Mouse (Mus musculus) CH12.LX (cell line): Measurements from ENCODE around the gene Runx3. TPM values are rescaled to one million over a fixed set of nuclear protein-coding genes. Genes with fewer than 3 reads are reported as not detected.
"Not testable (repeated sequence)": the region's sequence is repeated elsewhere in the genome, so short reads cannot be mapped to it uniquely, and the experiment has no call there.

Experiments
- DNase-seq: peaks from one replicate; pipeline ENCODE4 v3.0.0-alpha.2; 2013; ENCODE audit errors: extremely low read depth
- H3K27ac ChIP-seq: 2 replicates; pipeline ENCODE4 v1.5.1; 2012; ENCODE audit warnings: low read depth, mild to moderate bottlenecking, control low read depth, moderate library complexity; ENCODE audit not compliant: insufficient read depth
- H3K27me3 ChIP-seq: replicated peaks from 2 replicates; pipeline ENCODE3; 2012; ENCODE audit warnings: inconsistent platforms
- H3K36me3 ChIP-seq, 2 experiments: replicated peaks in 1 of 2; 2 replicates each; pipeline versions ENCODE3 to v1.6.1; 2012; ENCODE audit warnings: inconsistent platforms in 1 of 2, low read length in 1 of 2, mild to moderate bottlenecking in 1 of 2, mixed read lengths in 1 of 2, moderate library complexity in 1 of 2; ENCODE audit not compliant: control insufficient read depth in 1 of 2, insufficient read depth in 1 of 2
- H3K4me1 ChIP-seq, 2 experiments: 2 replicates each; pipeline ENCODE4 v1.6.1; 2012; ENCODE audit warnings: inconsistent platforms in 1 of 2, moderate library complexity in 1 of 2; ENCODE audit not compliant: insufficient read depth in 2 of 2, control insufficient read depth in 1 of 2
- H3K4me2 ChIP-seq: 2 replicates; pipeline ENCODE4 v1.6.1; 2012; ENCODE audit warnings: low read depth, mild to moderate bottlenecking, control low read depth; ENCODE audit not compliant: poor library complexity, insufficient read depth, severe bottlenecking
- H3K4me3 ChIP-seq, 3 experiments: fragments of 150-350 bp in 1 of 3; sonication (generic) in 1 of 3; replicated peaks in 1 of 3; 2 replicates each; pipeline versions ENCODE3 to v1.5.1; 2011 to 2012; ENCODE audit warnings: low read depth in 2 of 3, low read length in 2 of 3, mild to moderate bottlenecking in 2 of 3, moderate library complexity in 2 of 3, control low read depth in 1 of 3, improper control_type of control experiment in 1 of 3, inconsistent platforms in 1 of 3, mixed read lengths in 1 of 3; ENCODE audit not compliant: poor library complexity in 1 of 3
- H3K79me2 ChIP-seq: replicated peaks from 2 replicates; pipeline ENCODE4 v1.6.1; 2012; ENCODE audit warnings: mild to moderate bottlenecking, moderate library complexity; ENCODE audit not compliant: control insufficient read depth, poor library complexity, insufficient read depth, severe bottlenecking; ENCODE audit errors: extremely low read depth
- H3K9ac ChIP-seq: 2 replicates; pipeline ENCODE4 v1.6.1; 2012; ENCODE audit warnings: low read depth, mild to moderate bottlenecking, control low read depth, moderate library complexity; ENCODE audit not compliant: insufficient read depth
- H3K9me3 ChIP-seq: replicated peaks from 2 replicates; pipeline ENCODE3; 2012; ENCODE audit warnings: low read length, inconsistent platforms, mixed read lengths
- BHLHE40 ChIP-seq: IDR thresholded peaks from 2 replicates; pipeline ENCODE4 v1.6.1; 2011; ENCODE audit warnings: mild to moderate bottlenecking, low read depth, low read length, improper control_type of control experiment
- CHD1 ChIP-seq: IDR thresholded peaks from 2 replicates; pipeline ENCODE4 v1.6.1; 2012; ENCODE audit warnings: low read depth, low read length, improper control_type of control experiment, inconsistent platforms
- CHD2 ChIP-seq: IDR thresholded peaks from 2 replicates; pipeline ENCODE4 v1.6.1; 2011; ENCODE audit warnings: low read length, improper control_type of control experiment
- CTCF ChIP-seq, 2 experiments: IDR thresholded peaks in 1 of 2; conservative IDR thresholded peaks in 1 of 2; 2 replicates each; pipeline ENCODE4 v1.5.1; 2011 to 2012; ENCODE audit warnings: low read depth in 2 of 2, low read length in 2 of 2, improper control_type of control experiment in 1 of 2, inconsistent platforms in 1 of 2, mild to moderate bottlenecking in 1 of 2, moderate library complexity in 1 of 2
- E2F4 ChIP-seq: IDR thresholded peaks from 2 replicates; pipeline ENCODE4 v1.6.1; 2011; ENCODE audit warnings: low read depth, low read length, improper control_type of control experiment; ENCODE audit not compliant: insufficient replicate concordance
- ELF1 ChIP-seq: IDR thresholded peaks from 2 replicates; pipeline ENCODE4 v1.6.1; 2014; ENCODE audit warnings: low read depth, mild to moderate bottlenecking, inconsistent platforms, low read length, improper control_type of control experiment
- EP300 ChIP-seq: IDR thresholded peaks from 2 replicates; pipeline ENCODE4 v1.6.1; 2011; ENCODE audit warnings: low read length, improper control_type of control experiment
- ETS1 ChIP-seq: conservative IDR thresholded peaks from 2 replicates; pipeline ENCODE4 v1.6.1; 2012; ENCODE audit warnings: low read depth, mild to moderate bottlenecking, inconsistent platforms, low read length, improper control_type of control experiment, moderate library complexity
- GABPA ChIP-seq: IDR thresholded peaks from 2 replicates; pipeline ENCODE4 v1.6.1; 2012; ENCODE audit warnings: low read depth, low read length, improper control_type of control experiment, inconsistent platforms; ENCODE audit not compliant: insufficient replicate concordance
- HCFC1 ChIP-seq: IDR thresholded peaks from 2 replicates; pipeline ENCODE4 v1.6.1; 2012; ENCODE audit warnings: low read depth, mild to moderate bottlenecking, inconsistent platforms, low read length, improper control_type of control experiment
- IRF4 ChIP-seq: IDR thresholded peaks from 2 replicates; pipeline ENCODE4 v1.6.1; 2014; ENCODE audit warnings: low read depth, mild to moderate bottlenecking, inconsistent platforms, low read length, improper control_type of control experiment
- JUN ChIP-seq: IDR thresholded peaks from 2 replicates; pipeline ENCODE4 v1.6.1; 2011; ENCODE audit warnings: low read depth, mild to moderate bottlenecking, low read length, improper control_type of control experiment, moderate library complexity; ENCODE audit not compliant: insufficient read depth
- JUND ChIP-seq: conservative IDR thresholded peaks from 2 replicates; pipeline ENCODE4 v1.6.1; 2011; ENCODE audit warnings: low read depth, low read length, improper control_type of control experiment
- KAT2A ChIP-seq: IDR thresholded peaks from 2 replicates; pipeline ENCODE4 v1.6.1; 2012; ENCODE audit warnings: low read length, improper control_type of control experiment, inconsistent platforms; ENCODE audit not compliant: insufficient replicate concordance
- MAFK ChIP-seq: IDR thresholded peaks from 2 replicates; pipeline ENCODE4 v1.6.1; 2011; ENCODE audit warnings: low read length, improper control_type of control experiment; ENCODE audit not compliant: insufficient replicate concordance
- MAX ChIP-seq: IDR thresholded peaks from 2 replicates; pipeline ENCODE4 v1.6.1; 2011; ENCODE audit warnings: low read length, improper control_type of control experiment
- MAZ ChIP-seq: IDR thresholded peaks from 2 replicates; pipeline ENCODE4 v1.6.1; 2012; ENCODE audit warnings: low read depth, mild to moderate bottlenecking, inconsistent platforms, low read length, improper control_type of control experiment, moderate library complexity
- MEF2A ChIP-seq: IDR thresholded peaks from 2 replicates; pipeline ENCODE4 v1.6.1; 2014; ENCODE audit warnings: low read depth, mild to moderate bottlenecking, inconsistent platforms, low read length, improper control_type of control experiment, borderline replicate concordance
- MXI1 ChIP-seq: IDR thresholded peaks from 2 replicates; pipeline ENCODE4 v1.6.1; 2011; ENCODE audit warnings: mild to moderate bottlenecking, low read depth, low read length, improper control_type of control experiment
- MYC ChIP-seq: IDR thresholded peaks from 2 replicates; pipeline ENCODE4 v1.6.1; 2011; ENCODE audit warnings: low read depth, mild to moderate bottlenecking, improper control_type of control experiment, low read length
- NELFE ChIP-seq: IDR thresholded peaks from 2 replicates; pipeline ENCODE4 v1.6.1; 2011; ENCODE audit warnings: low read depth, low read length, improper control_type of control experiment
- NRF1 ChIP-seq: IDR thresholded peaks from 2 replicates; pipeline ENCODE4 v1.6.1; 2014; ENCODE audit warnings: low read depth, mild to moderate bottlenecking, inconsistent platforms, low read length, improper control_type of control experiment, moderate library complexity
- PAX5 ChIP-seq: IDR thresholded peaks from 2 replicates; pipeline ENCODE4 v1.6.1; 2012; ENCODE audit warnings: low read length, inconsistent platforms, mixed read lengths
- POLR2A ChIP-seq: IDR thresholded peaks from 2 replicates; pipeline ENCODE4 v1.6.1; 2011; ENCODE audit warnings: low read depth, mild to moderate bottlenecking, improper control_type of control experiment, low read length
- POLR2AphosphoS2 ChIP-seq: IDR thresholded peaks from 2 replicates; pipeline ENCODE4 v1.6.1; 2011; ENCODE audit warnings: low read depth, low read length, improper control_type of control experiment
- RAD21 ChIP-seq: IDR thresholded peaks from 2 replicates; pipeline ENCODE4 v1.6.1; 2011; ENCODE audit warnings: low read depth, mild to moderate bottlenecking, low read length, improper control_type of control experiment, moderate library complexity
- RCOR1 ChIP-seq: conservative IDR thresholded peaks from 2 replicates; pipeline ENCODE4 v1.6.1; 2012; ENCODE audit warnings: low read depth, mild to moderate bottlenecking, inconsistent platforms, low read length, improper control_type of control experiment
- SIN3A ChIP-seq: IDR thresholded peaks from 2 replicates; pipeline ENCODE4 v1.6.1; 2012; ENCODE audit warnings: low read length, improper control_type of control experiment, inconsistent platforms
- SMC3 ChIP-seq: IDR thresholded peaks from 2 replicates; pipeline ENCODE4 v1.6.1; 2011; ENCODE audit warnings: low read depth, low read length, improper control_type of control experiment
- TBP ChIP-seq: conservative IDR thresholded peaks from 2 replicates; pipeline ENCODE4 v1.6.1; 2011; ENCODE audit warnings: low read depth, low read length, improper control_type of control experiment
- TCF12 ChIP-seq: IDR thresholded peaks from 2 replicates; pipeline ENCODE4 v1.6.1; 2014; ENCODE audit warnings: low read depth, mild to moderate bottlenecking, inconsistent platforms, low read length, improper control_type of control experiment
- UBTF ChIP-seq: IDR thresholded peaks from 2 replicates; pipeline ENCODE4 v1.6.1; 2012; ENCODE audit warnings: low read depth, mild to moderate bottlenecking, inconsistent platforms, low read length, improper control_type of control experiment, moderate library complexity
- USF1 ChIP-seq: IDR thresholded peaks from 2 replicates; pipeline ENCODE4 v1.6.1; 2014; ENCODE audit warnings: low read depth, mild to moderate bottlenecking, inconsistent platforms, low read length, improper control_type of control experiment
- USF2 ChIP-seq: conservative IDR thresholded peaks from 2 replicates; pipeline ENCODE4 v1.6.1; 2011; ENCODE audit warnings: low read depth, low read length, improper control_type of control experiment
- ZC3H11A ChIP-seq: IDR thresholded peaks from 2 replicates; pipeline ENCODE4 v1.6.1; 2012; ENCODE audit warnings: low read depth, mild to moderate bottlenecking, inconsistent platforms, low read length, improper control_type of control experiment
- ZKSCAN1 ChIP-seq: IDR thresholded peaks from 2 replicates; pipeline ENCODE4 v1.6.1; 2012; ENCODE audit warnings: low read depth, inconsistent platforms, low read length, improper control_type of control experiment, borderline replicate concordance
- ZMIZ1 ChIP-seq: IDR thresholded peaks from 2 replicates; pipeline ENCODE4 v1.6.1; 2012; ENCODE audit warnings: low read depth, mild to moderate bottlenecking, inconsistent platforms, low read length, improper control_type of control experiment
- ZNF384 ChIP-seq: IDR thresholded peaks from 2 replicates; pipeline ENCODE4 v1.6.1; 2012; ENCODE audit warnings: low read depth, low read length, improper control_type of control experiment, inconsistent platforms
- dilution Hi-C: fragments of 300-500 bp; cut with MboI; formaldehyde crosslinking; loops from 2 replicates; pipeline ENCODE4 v1.14.3; 2020; ENCODE audit warnings: low sequenced_read_pairs; ENCODE audit not compliant: extremely low pct_unique_long_range_greater_than_20kb, extremely low pct_ligation_motif_present
- in situ Hi-C: fragments of 300-500 bp; cut with MboI; formaldehyde crosslinking; loops from 3 replicates; pipeline ENCODE4 v1.14.3; 2019; ENCODE audit warnings: low sequenced_read_pairs, low pct_ligation_motif_present, low pct_unique_long_range_greater_than_20kb, mixed read lengths
- polyA plus RNA-seq: library from polyadenylated mRNA; unstranded; fragments of >175 nt; gene quantifications from 2 replicates; pipeline ENCODE4 v1.2.1, GENCODE M21; 2012; ENCODE audit warnings: low read depth; ENCODE audit not compliant: insufficient read length
- total RNA-seq, 2 experiments: library from RNA; depleted of rRNA; stranded (reverse); fragments of 300-350 nt in 1 of 2; fragments of >200 nt in 1 of 2; gene quantifications; 2 replicates each; pipeline ENCODE4 v1.2.3; 2012 to 2014

The Runx3 gene
- total and polyA plus RNA-seq, 3 experiments, result 5.0 to 61.1 (median 19.7) TPM

DNA sequence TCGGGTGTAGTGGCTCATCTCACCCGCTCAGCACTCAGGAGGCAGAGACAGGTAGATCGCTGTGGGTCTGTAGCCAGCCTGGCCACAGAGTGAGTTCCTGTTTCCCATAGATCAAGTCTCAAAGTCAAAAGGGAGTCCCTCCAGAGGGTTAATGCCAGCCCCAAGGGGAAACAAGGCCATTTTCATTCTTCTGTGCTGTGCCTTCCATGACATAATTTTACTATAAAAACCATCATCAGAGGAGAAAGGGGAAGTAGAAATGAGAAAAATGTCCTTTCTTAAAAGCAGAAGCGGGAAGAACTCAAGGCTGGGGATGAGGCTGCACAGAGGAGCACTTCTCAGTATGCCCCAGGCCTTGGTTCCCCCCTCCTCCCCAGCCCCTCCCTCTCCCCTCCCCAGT is 61.4 kb downstream of the Runx3 start:
- TF ChIP-seq MYC, result no peak
- TF ChIP-seq UBTF, result no peak
- TF ChIP-seq JUN, result peak; percentile 69; the same call in 1 of the 2 replicates
- no peak for TF ChIP-seq TCF12
- TF ChIP-seq ZMIZ1, result no peak
- TF ChIP-seq POLR2A, result no peak
- no peak for TF ChIP-seq CHD2
- peak; percentile 60; the same call in 1 of the 2 replicates for TF ChIP-seq MAZ
- TF ChIP-seq RCOR1, result 0 out of 2 replicates have a peak, but pooled peaks have one; percentile 10
- TF ChIP-seq USF1, result no peak
- no peak for TF ChIP-seq ELF1
- no peak for TF ChIP-seq KAT2A
- no peak for TF ChIP-seq SIN3A
- TF ChIP-seq CHD1, result no peak
- no peak for TF ChIP-seq MAFK
- TF ChIP-seq USF2, result no peak
- no peak for TF ChIP-seq NELFE
- peak; percentile 57; the same call in 1 of the 2 replicates for TF ChIP-seq E2F4
- TF ChIP-seq MEF2A, result peak; percentile 91
- TF ChIP-seq GABPA, result no peak
- TF ChIP-seq SMC3, result no peak
- TF ChIP-seq IRF4, result no peak; the same call in none of the 2 replicates
- no peak for TF ChIP-seq ZNF384
- no peak for TF ChIP-seq ZKSCAN1
- peak; percentile 85 for TF ChIP-seq ETS1
- no peak for TF ChIP-seq MAX
- TF ChIP-seq MXI1, result no peak
- no peak for TF ChIP-seq PAX5
- TF ChIP-seq TBP, result no peak
- TF ChIP-seq NRF1, result no peak
- TF ChIP-seq CTCF (conservative IDR thresholded peaks at IDR 0.05 in 1 of 2, IDR thresholded peaks at IDR 0.05 in 1 of 2; ENCODE audit: low read depth in 2 of 2, low read length in 2 of 2), result no peak
- peak; percentile 82 for TF ChIP-seq EP300
- TF ChIP-seq HCFC1, result no peak
- TF ChIP-seq POLR2AphosphoS2, result no peak
- TF ChIP-seq RAD21, result no peak
- peak; percentile 21; the same call in 1 of the 2 replicates for TF ChIP-seq JUND
- peak; percentile 43 for TF ChIP-seq BHLHE40
- no peak for TF ChIP-seq ZC3H11A
- TF ChIP-seq, all 38 proteins: peak for 9
- no peak overlapping the region for H3K9ac ChIP-seq
- H3K36me3 ChIP-seq, result peaks cover 0 to 6% of the 10 kb centered on the region in 2 experiments
- no peaks in the 10 kb centered on the region for H3K79me2 ChIP-seq
- no peak overlapping the region for H3K4me2 ChIP-seq
- peak; percentile 91 for DNase-seq
- no peak overlapping the region for H3K4me3 ChIP-seq
- H3K27ac ChIP-seq, result no peak overlapping the region
- dilution Hi-C loops, result no loop called here
- no peaks in the 10 kb centered on the region for H3K9me3 ChIP-seq
- peaks cover 24 to 53% of the 10 kb centered on the region in 2 experiments for H3K4me1 ChIP-seq
- H3K27me3 ChIP-seq, result no peaks in the 10 kb centered on the region
- in situ Hi-C loops, result no loop called here

DNA sequence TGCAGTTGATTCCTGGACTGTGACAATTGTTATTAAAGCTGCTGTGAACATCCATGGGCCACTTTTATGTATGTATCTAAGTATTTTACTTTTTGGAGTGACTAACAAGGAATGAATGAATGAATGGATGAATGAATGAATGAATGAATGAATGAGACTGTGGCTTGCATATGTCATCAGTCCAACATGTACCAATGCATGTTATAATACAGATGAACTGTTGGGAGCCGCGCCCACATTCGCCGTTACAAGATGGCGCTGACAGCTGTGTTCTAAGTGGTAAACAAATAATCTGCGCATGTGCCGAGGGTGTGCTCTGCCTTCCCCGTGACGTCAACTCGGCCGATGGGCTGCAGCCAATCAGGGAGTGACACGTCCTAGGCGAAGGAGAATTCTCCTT is 63.8 kb downstream of the Runx3 start:
- in situ Hi-C loops, H3K36me3 ChIP-seq, H3K27ac ChIP-seq, DNase-seq, H3K79me2 ChIP-seq, H3K27me3 ChIP-seq, dilution Hi-C loops, H3K9me3 ChIP-seq, H3K9ac ChIP-seq, H3K4me2 ChIP-seq, H3K4me3 ChIP-seq: not testable (repeated sequence)
- H3K4me1 ChIP-seq, result peaks cover 17 to 30% of the 10 kb centered on the region in 2 experiments
